Mouse (Mus musculus): ENCODE data around the gene Hs6st3.

The Hs6st3 gene

DNA sequence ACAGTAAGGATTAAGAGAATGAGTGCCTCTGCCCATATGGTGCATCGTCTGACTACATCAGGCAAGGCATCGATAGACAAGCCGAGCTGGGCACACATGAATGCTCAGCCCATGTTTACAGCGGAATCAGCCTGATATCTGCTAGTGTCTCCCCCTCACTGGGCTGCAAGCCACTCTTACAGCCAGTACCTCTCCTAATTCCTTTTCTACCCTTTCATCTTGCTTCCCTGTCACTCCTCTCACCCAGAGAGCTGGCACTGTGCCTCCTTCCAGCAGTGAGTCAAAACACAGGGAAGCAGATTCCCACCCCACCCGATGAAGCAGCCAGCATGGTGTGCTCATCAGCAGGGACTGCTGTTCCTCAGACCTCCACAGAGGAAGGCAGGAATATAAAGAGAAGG lies 527.6 kb downstream of the Hs6st3 start:
- DNase-seq: no peak

DNA sequence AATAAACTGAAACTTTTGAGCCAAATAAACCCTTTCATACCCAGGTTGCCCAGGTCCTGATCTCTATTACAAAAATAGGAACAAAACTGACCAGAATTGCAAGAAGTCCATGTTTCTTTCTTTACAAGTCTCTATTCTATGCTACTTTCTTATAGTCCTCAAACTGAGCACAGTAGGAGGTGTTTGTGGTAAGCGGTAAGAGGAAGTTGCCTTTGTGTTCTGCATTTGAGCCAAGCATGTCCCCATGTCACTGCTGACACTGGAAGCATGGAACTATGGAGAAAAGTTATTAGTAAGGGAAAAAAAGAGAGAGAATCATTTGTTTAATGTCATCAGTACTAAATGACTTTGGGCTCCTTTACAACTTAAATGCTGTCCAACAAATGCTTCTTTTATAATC lies 529.3 kb downstream of the Hs6st3 start:
- DNase-seq: no peak

DNA sequence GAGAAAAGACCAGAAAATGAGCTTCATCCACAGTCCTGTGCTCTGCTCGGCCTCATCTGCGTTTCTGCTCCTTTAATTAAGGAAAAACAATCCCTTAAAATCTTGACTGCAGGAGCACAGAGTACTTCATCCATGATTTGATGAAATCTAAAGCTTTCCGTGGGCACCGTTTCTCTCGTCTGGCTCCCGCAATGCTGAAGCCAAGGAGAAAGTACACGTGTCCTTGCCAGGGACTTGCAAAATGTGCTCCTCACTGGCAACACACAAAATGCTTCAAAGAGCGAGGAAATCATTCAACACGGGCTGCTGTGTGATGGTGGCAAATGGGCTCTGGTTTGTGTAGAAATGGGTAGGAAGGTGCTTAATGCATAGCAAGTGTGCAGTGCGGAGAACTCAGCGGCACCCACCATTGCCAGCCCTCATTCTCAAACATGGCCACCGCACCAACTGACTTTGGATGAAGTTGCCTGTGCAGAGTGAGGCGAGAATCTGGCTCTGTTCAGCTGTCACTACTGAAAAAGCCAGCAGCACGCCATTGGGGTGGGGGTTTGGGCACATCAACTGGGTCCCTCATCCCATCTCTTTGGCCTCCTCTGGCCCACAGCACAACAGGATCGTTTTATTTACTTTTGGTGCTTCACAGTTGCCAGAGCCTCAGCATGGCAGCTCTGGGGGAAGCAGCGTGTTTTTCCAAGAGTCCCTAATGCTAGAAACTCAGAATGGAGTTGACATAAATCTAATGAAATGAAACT lies 532.9 kb downstream of the Hs6st3 start:
- DNase-seq: no peak

DNA sequence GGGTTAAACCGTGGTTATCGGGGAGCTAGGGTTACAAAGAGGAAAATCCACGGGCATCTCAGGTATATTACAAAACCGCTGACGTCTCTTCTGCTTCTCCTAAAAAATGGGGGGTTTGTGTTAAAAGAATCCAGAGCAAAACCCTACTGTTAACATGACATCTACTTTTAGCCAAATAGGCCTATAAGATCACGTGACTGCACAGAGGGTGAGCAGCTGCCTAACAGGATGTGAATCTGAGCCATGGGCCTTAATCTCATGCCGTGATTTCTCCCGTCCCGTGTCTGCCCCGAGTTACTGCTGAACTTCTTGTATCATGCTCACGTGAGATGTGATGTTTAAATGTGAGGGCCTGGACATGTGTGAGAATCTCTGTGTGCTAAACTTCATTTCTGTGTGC lies 540.4 kb downstream of the Hs6st3 start:
- no peak for DNase-seq

DNA sequence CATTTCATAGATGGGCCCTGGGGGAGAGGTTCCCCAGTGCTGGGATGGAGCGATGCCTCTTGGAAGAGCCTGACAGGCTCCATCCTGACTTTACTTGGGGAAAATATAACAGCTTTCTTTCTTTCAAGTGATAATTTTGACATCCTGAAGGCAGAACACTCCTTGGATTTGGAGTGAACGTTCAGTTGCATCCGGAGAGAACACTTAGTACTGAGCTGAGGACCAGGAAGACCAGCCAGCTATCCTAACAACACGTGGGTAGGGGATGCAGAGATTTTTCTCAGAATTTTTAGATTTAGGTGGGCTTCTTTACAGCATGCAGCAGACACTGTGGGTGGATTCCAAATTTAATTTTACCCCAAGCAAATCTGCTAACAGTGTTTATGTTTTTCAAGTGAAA lies 541.9 kb downstream of the Hs6st3 start:
- DNase-seq: no peak

DNA sequence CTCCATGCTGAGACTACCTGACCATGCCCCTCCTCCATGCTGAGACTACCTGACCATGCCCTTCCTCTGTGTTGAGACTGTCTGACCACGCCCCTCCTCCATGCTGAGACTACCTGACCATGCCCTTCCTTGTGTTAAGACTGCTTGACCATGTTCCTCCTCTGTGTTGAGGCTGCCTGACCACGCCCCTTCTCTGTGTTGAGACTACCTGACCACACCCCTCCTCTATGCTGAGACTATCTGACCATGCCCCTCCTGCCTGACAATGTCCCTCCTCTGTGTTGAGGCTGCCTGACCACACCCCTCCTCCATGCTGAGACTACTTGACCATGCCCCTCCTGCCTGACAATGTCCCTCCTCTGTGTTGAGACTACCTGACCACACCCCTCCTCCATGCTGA lies 549.7 kb downstream of the Hs6st3 start:
- no peak for DNase-seq

DNA sequence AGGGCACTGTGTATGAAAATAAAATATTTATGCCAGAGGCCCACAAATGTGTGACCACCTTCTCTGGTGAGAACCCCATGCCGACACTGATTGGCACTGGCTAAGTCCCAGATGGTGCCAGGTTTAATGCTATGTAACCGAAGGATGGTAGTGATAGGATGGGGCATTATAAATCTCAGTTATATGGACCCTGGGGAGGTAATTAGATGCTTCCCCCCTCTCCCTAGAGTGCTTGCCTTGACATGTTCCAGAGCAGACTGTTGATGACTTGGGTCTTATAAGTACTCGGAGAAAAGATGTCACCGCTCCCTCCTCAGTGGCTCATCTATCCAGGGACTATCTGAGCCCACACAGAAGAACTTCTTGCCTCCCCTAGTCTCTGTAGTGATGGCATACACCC lies 561.8 kb downstream of the Hs6st3 start:
- DNase-seq: no peak

DNA sequence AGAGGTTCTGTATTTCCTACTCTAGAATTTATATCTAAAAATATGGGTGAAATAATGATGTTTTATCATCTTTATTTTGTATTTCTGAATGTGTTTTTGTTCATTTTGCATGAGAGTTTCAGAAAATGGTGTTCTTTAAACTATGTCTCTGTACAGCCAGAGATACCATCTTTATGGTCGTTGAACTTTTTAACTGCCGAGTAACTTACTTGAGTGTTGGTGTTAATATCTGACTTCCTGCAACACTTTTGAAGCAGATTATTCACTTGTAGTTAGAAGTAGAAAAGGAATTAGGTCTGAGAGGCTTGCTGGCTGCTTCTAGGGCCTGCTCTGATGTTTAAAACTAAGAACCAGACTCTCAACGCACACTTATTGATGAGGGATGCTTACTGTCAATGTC lies 576.6 kb downstream of the Hs6st3 start:
- no peak for DNase-seq

DNA sequence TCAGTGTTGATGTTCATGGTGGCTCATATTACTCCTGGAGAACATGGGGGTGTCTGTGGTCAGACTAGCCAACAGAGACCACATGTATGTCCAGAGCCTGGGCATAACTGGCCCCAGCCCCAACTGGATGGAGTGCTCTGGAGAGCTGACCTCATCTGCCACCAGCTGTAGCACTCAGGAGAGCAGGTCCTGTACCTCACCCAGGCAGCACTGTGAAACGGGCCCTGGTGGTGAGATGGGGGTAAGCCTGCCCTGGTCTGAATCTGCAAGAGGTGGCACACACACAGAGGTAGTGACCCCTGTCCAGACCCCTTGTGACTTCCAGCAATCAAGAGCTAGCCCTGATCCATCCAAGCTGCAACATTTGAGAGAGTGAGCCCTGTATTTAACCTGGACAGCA lies 579.2 kb downstream of the Hs6st3 start:
- DNase-seq: no peak

DNA sequence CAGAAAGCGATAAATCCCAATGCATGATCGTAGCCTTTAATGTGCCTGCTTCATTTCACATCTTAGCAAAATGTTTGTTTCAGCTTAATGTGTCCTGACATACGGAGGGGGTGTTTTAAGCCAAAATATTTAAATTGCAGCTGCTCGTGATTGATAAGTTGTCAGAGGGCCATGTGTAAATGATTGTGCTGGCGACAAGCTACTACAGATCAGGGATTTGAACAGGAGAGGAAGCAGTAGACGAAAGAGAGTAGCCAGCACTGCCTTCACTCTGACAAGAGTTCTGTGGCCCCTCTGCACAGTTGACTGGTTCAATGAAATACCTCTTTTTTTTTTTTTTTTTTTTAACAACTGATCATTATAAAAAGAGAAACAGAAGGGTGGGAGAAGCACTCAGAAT lies 587.0 kb downstream of the Hs6st3 start:
- DNase-seq: no peak

DNA sequence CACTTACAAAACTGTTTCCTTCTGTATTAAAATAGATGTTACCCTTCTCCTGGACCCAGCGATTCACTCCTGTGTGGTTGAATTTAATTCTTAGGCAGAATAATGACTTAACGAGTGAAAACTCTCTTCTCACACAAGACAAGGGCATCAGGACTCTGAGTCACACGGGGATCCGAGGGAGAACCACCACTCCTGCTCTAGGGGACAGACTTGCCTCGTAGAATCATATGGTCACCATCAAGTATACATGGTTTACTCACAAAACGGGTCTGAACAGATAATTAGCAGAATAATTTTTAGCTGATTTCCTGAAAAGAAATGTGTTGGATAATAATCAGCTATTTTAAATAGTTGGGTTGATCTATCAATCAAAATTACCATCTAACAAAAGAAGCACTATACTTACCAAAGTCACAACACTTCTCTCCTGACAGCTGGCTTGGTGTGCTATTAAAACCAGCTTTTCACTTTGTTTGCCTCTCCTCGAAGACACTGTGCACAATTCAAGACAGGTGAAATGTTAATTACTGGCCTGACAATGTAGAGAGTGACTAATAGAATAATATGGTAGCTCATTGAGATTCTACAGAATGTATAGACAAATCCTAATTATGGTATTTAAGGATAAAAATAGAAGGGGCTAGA lies 593.4 kb downstream of the Hs6st3 start:
- DNase-seq: no peak

DNA sequence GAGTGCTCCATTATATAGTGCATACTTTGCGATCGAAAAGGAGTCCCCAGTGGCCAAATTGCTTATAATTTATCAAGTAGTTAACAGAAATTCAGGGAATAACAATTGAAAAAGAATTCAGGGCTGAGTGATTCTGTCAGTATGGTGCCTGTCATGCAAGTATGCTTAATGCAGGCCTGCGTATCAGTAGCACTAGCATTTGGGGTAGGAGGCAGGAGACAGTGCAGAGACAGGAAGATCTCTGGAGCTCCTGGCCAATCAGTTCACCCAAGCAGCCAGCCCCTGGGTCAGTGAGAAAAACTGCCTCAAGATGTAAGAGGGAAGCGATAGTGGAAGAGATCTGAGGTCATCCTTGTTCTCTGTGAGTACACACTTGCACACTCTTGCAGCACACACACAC lies 594.1 kb downstream of the Hs6st3 start:
- no peak for DNase-seq

DNA sequence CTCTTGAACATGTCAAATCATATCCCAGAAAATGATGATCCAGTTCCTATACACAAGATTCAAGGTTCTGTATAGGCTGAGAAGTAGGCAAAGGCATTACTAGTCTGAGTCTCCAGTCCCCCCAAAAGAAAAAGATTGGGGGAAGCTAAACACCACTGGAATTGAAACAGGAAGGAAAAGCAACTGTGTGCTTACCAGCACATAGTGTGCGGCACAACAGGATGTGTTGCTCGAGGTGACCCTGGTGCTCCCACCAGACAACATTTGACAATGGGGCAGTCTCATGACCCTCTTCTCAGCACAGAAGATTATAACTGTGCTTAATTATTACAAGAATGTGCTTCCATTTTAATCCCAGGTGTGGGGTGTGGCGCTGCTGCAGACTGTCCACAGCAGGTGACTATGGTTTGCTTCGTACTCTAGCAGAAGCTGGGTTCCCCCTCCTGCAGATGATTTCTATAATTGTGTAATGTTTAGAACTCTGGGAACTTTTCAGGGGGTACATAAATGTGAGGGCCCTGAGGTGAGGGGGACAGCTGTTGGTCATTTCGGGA lies 599.3 kb downstream of the Hs6st3 start:
- DNase-seq: no peak

DNA sequence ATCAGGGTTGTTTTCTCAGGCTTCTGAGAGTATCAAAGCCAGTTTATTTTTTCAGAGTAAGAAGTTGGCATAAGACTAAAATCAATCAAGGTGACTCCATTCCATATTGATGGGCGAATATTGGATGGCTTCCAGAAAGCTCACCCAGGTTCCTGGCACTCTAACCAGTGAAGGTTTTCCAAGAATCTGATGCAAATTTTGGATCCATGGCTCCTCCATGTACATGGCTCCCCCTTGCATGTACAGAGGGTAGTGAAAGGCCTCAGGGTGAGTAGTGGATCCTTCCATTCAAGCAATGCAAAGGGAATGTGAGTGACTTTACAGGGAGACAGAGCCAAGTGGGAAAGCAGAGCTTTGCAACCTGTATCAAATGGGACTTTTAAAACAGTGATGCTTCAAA lies 603.6 kb downstream of the Hs6st3 start:
- DNase-seq: no peak

DNA sequence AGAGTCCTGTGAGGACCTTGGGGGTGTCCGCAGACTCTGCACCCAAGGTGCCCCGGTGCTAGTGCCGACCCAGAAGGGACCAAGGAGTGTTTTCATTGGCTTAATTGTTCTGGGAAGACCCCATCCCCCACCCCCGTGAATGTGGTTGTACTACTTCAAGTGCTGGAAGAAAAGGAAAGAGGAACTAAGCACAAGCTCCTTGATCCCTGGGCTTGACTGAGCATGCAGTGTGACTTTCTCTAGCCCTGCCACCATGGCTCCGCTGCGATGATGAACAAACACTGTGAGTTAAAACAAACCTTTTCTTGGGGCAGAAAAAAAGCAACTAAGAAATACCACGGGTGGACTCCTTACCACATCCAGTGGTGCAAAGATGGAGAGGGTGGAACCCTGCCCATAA lies 623.2 kb downstream of the Hs6st3 start:
- no peak for DNase-seq

DNA sequence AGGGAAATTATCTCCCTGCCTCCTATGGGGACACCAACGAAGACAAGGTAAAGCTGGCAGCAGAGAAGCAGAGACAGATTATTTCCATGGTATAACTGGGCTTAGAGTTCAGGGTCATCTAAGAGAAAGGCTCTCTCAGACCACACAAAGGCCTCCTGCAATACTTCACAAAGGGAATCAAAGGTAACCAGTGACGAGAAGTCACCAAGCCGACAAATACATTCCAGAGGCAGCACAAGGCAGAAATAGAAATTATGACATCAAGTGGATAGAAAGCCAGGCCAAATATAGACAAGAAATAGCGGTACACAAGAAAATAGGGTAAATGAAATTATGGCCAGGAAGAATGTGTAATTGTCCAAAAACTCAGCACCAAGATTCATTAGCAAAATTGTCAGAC lies 633.9 kb downstream of the Hs6st3 start:
- DNase-seq: no peak

DNA sequence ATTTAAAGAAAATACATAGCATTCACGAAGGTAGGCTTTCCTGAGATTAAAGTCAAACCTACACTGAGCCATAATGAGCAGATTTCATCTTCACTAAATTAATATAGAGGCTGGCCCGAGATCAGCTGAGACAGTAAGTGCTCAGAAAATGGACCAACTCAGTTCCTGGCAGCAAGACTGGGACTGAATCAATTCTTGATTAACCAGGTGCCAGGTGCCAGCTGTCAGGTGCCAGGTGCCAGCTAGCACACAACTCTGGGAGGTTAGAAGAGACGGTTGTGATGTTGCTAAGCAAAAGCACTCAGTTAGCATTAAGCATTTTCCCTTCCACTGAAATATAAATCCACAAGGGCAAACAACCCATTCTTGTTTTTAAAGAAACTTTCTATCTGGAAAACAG lies 638.1 kb downstream of the Hs6st3 start:
- DNase-seq: no peak

DNA sequence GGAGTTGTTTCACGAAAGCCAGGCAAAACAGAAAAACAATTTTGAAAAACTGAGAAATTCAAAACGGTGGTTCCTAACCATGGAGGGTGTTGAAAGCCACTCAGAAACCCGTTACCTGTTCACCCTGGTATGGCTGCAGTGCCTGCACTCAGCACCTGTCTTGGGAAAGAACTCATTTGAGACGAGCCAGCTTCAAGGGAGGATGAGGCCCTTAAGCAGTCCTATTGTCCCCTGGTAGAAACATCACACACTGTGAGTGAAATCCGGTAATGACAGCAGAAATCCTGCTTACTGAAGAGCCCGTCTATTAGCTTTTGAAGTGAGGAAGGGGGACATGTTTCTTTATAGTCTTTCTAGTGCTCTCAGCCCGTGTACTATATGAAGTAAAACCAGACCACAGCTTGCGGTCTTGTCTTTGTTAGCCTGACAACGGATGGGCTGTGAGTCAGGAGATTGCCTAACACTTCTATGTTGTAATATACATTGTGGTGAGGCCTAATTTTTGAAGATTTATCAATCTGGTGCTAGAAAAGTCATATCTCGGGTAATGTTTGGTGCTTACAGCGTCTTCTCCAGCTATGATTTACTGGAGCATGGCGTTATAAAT lies 641.9 kb downstream of the Hs6st3 start:
- no peak for DNase-seq

DNA sequence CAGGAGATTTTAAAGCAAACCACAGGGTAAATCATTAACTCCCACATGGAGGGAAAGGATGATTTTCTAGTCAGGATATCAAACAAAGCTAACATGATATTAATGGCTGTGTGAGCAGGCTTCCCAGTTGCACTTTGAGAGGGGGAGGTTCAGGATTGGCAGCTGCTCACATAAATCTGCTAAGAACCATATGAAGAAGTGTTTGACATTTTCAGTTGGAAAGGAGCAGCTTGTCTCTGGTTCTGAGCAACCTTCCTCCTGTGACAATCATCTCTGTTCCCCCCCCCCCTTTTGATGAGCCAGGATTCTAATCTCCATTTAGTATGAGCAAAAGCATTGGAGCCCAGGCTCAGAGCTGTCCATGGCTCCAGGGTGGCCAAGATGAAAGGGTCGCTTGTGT lies 643.0 kb downstream of the Hs6st3 start:
- no peak for DNase-seq

DNA sequence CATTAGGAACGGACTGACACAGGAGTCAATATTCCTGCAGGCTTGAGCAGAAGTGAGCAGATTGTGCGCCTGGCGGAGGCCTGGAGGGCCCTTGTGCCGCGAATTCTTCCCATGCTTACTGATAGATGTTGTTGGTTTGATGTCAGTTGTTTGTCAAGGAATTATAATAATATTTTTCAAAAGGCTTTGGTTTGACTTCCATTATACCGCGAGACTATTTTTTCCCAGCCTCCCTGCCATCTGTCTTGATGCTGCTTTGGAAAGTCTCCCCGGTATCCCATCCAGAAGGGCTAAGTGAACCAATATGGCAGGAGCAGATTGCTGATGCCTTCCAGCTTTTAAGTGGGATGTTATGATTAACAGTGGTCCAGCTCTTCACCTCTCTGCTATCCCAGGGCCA lies 651.3 kb downstream of the Hs6st3 start:
- no peak for DNase-seq

DNA sequence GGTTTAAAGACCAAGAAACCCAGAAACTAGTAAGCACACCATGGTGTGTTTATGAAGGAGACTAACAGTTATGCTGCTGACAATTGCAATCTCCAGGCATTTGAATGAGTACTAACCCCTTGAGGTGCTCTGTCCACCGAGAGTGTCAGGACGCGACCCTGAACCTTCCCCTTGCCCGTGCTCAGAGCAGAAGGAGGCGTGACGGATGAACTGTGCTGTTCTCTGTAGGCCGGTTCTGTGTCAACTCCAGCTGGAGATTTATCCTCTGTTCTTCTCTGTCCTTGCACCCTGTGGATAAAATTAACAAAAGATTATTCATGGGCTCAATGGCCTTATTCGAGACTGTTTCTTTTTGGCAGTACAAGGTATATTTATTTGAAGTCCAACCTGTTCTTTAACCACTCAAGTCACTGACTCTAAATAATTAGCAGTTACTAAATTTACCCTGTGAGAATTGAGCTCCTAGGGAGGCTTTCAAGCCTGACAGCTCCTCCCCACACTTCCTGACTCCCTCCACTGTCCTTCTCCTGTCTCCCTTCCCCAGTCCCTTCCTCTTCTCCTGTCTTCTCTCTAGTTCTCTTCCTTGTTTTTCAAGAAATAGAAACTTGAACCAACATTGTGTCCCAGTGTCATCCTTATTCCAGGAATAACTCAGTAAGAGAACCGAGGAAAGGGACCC lies 659.2 kb downstream of the Hs6st3 start:
- no peak for DNase-seq

DNA sequence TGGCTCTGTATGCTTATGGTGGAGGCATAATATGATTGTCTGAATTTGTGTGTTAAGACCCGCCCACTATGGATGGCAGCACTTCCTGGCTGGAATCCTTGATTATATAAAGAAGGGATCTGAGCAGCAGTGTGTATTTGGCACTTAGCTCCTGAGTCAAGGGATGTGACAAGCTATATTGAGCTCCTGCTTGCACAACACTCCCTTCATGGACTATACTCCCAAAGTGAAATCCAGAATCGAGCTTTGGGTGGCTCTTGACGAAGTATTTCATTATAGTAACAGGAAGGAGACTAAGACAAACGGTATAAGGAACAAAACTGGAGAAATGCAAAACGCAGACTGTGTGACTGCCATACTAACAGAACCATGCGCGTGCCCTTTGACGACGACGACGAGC lies 660.4 kb downstream of the Hs6st3 start:
- DNase-seq: no peak

DNA sequence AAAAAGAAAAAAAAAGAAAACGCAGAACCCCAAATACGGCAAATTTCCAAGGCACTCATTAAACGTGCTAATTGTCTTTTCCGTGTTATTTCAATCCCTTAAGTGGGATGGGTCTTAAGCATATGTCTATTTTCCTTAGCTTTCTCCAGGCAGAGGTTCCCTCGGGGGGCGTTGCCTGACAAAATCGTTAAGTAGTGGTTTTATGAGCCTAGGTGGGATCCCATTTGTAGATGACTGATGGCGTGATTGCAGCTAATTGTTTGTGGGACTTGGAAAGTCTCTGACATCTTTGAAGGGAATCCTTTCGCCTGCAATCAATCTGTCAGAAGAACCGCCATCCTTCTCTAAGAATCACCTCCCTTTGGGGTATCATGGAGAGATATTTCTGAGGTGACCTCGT lies 662.7 kb downstream of the Hs6st3 start:
- DNase-seq: no peak

DNA sequence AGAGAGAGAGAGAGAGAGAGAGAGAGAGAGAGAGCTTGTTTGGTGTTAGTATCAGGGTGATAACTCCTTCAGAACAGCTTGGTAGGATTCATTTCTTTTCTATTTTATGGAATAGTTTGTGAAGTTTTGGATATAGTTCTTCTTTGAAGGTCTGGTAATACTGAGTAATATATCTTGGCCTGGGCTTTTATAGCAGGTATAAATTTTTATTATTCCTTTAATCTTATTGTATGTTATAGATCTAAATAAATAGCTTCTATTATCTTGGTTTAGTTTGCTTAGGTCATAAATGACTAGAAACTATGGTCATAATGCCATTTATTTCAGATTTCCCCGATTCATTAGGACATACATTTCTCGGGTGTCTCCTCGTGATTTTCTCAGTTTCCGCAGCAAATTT lies 675.8 kb downstream of the Hs6st3 start:
- no peak for DNase-seq

All from kidney, adult 18-20 months (tissue).